Mouse (Mus musculus) stomach, embryonic 14.5 days (tissue): ENCODE results near the gene Slc25a23. TPM values are rescaled to one million over a fixed set of nuclear protein-coding genes. Genes with fewer than 3 reads are reported as not detected.

Experiments
- ATAC-seq: fragments of 200-750 bp; cut with Nextera tagmentation; 2 replicates; pipeline ENCODE4 v1.8.0; 2017; ENCODE audit warnings: low read depth, moderate TSS enrichment; ENCODE audit not compliant: insufficient number of reproducible peaks, insufficient read depth, low FRiP score
- H3K27ac ChIP-seq: fragments of 300-500 bp; sonication (generic); 2 replicates; pipeline ENCODE4 v1.5.1; 2014; ENCODE audit warnings: mild to moderate bottlenecking, low read length, moderate library complexity, mixed read lengths
- H3K27me3 ChIP-seq: fragments of 300-500 bp; sonication (generic); 2 replicates; pipeline ENCODE4 v1.6.1; 2014; ENCODE audit warnings: low read length, control low read depth, mixed read lengths; ENCODE audit not compliant: control insufficient read depth, insufficient read depth
- H3K36me3 ChIP-seq: fragments of 300-500 bp; sonication (generic); 2 replicates; pipeline ENCODE4 v1.6.1; 2014; ENCODE audit warnings: mild to moderate bottlenecking, control low read depth, low read length, moderate library complexity, mixed read lengths; ENCODE audit not compliant: control insufficient read depth, insufficient read depth
- H3K4me1 ChIP-seq: fragments of 300-500 bp; sonication (generic); 2 replicates; pipeline ENCODE4 v1.6.1; 2014; ENCODE audit warnings: low read length, control low read depth, mixed read lengths; ENCODE audit not compliant: control insufficient read depth, insufficient read depth
- H3K4me2 ChIP-seq: fragments of 300-500 bp; sonication (generic); replicated peaks from 2 replicates; pipeline ENCODE4 v1.6.1; 2014; ENCODE audit warnings: low read depth, low read length, control low read depth
- H3K4me3 ChIP-seq: fragments of 300-500 bp; sonication (generic); 2 replicates; pipeline ENCODE4 v1.5.1; 2014; ENCODE audit warnings: low read depth, low read length, control low read depth
- H3K9ac ChIP-seq: fragments of 300-500 bp; sonication (generic); replicated peaks from 2 replicates; pipeline ENCODE4 v1.6.1; 2014; ENCODE audit warnings: low read depth, mild to moderate bottlenecking, control low read depth, low read length, moderate library complexity, mixed read lengths
- H3K9me3 ChIP-seq: fragments of 300-500 bp; sonication (generic); 2 replicates; pipeline ENCODE4 v1.6.1; 2016; ENCODE audit warnings: low read depth, low read length, control low read depth; ENCODE audit not compliant: control insufficient read depth
- WGBS: fragments of 180-500 bp; shearing (Covaris S2); extraction: QIAGEN DNeasy Blood & Tissue Kit; methylation state at CpG from one replicate; pipeline ENCODE4 v1.1.7; 2014; 5-methylcytosine and 5-hydroxymethylcytosine counted together
- polyA plus RNA-seq: library from polyadenylated mRNA; unstranded; fragments of >200 nt; fragmentation: Nextera tagmentation; extraction: Ambion mirVana; gene quantifications from 2 replicates; pipeline ENCODE4 v1.2.1, GENCODE M21; 2014

Gene Slc25a23
- polyA plus RNA-seq, 1 experiment from 2014 or later, result 12.7 TPM

DNA sequence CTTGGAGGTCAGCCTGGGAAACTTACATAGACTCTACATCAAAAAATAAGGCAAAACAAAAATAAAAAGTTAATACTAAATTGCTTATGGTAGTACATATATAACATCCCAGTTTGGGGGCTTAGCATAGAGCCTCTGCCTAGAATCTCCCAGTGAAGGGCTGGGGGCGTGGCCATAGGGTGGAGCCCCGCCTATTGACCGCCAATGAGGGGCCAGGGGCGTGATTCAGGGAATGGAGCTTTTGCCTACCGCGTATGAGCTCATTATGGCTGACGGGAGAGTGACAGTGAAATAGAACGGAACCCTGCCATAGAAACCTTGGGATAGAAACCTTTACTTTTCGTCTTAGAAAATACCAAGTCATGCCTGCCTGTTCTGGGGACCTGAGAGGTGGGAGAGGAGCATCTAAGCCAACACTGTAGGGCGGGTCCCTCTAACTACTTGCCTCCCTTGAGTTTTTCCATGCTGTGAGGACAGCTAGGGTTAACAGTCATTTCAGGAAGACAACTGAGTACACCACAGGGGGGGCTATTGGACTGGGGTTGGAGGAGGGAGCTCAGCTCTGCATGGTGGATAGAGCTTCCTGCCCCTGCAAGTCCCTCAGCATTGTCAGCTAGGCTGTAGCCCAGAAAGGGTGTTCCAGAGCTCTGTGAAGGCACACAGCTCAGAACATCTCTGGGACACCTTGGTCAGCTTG lies 40.1 kb upstream of the Slc25a23 start:
- H3K4me1 ChIP-seq, result peaks cover 5% of the 10 kb centered on the region; the same call in 1 of the 2 replicates
- H3K9me3 ChIP-seq, result no peaks in the 10 kb centered on the region
- H3K4me3 ChIP-seq, result no peak overlapping the region
- no peaks in the 10 kb centered on the region for H3K27me3 ChIP-seq
- H3K4me2 ChIP-seq, result no peak overlapping the region
- H3K9ac ChIP-seq, result no peak overlapping the region
- no peaks in the 10 kb centered on the region for H3K36me3 ChIP-seq
- no peak overlapping the region for H3K27ac ChIP-seq
- 10% methylated on average over 10 of the region's 10 CpGs for WGBS
- no peak for ATAC-seq

DNA sequence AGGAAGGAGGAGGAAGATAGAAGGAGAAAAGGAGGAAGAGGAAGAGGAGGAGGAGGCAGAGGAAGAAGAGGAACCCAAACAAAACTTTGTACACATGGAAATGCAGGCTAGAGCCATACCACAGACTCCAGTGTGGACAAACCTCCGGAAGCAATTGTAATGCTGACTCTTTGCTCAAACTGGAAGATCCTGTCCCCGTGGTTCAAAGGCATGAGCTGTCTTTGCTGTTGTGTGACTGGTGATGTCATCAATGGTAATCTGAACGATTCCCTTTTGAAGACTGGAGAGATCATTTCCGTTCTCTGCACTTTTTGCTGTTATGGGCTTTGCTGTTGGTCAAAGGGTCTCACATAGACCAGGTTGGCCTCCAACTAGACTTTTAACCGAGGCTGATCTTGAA lies 38.7 kb upstream of the Slc25a23 start:
- 86% methylated on average over 5 of the region's 5 CpGs for WGBS
- no peaks in the 10 kb centered on the region for H3K4me1 ChIP-seq
- ATAC-seq, result no peak
- no peak overlapping the region for H3K4me3 ChIP-seq
- H3K36me3 ChIP-seq, result no peaks in the 10 kb centered on the region
- H3K9me3 ChIP-seq, result no peaks in the 10 kb centered on the region
- no peak overlapping the region for H3K9ac ChIP-seq
- H3K4me2 ChIP-seq, result no peak overlapping the region
- H3K27me3 ChIP-seq, result no peaks in the 10 kb centered on the region
- no peak overlapping the region for H3K27ac ChIP-seq

DNA sequence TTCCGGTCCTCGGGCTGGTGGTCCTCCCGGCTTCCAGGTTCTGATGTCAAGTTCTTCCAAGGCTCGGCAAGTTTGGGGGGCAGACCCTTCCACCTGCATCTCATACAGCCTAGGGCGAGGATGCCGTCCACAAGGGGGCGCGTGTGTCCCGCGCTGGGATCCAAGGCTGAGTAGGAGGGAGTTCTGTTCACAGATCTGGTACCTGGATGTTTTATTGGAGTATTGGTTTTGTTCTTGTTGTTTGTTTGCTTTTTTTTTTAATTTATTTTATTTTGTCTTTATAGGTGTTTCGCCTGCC lies 36.9 kb upstream of the Slc25a23 start:
- Histone ChIP-seq H3K4me2 (peak overlapping the region; percentile 42), H3K9me3 (no peaks in the 10 kb centered on the region), H3K27ac (no peak overlapping the region), H3K4me1 (no peaks in the 10 kb centered on the region), H3K9ac (no peak overlapping the region), H3K36me3 (no peaks in the 10 kb centered on the region), H3K27me3 (no peaks in the 10 kb centered on the region), H3K4me3 (peak overlapping the region; percentile 15; the same call in 1 of the 2 replicates)
- 1% methylated on average over 11 of the region's 11 CpGs for WGBS
- ATAC-seq, result peak; percentile 71; the same call in 1 of the 2 replicates

DNA sequence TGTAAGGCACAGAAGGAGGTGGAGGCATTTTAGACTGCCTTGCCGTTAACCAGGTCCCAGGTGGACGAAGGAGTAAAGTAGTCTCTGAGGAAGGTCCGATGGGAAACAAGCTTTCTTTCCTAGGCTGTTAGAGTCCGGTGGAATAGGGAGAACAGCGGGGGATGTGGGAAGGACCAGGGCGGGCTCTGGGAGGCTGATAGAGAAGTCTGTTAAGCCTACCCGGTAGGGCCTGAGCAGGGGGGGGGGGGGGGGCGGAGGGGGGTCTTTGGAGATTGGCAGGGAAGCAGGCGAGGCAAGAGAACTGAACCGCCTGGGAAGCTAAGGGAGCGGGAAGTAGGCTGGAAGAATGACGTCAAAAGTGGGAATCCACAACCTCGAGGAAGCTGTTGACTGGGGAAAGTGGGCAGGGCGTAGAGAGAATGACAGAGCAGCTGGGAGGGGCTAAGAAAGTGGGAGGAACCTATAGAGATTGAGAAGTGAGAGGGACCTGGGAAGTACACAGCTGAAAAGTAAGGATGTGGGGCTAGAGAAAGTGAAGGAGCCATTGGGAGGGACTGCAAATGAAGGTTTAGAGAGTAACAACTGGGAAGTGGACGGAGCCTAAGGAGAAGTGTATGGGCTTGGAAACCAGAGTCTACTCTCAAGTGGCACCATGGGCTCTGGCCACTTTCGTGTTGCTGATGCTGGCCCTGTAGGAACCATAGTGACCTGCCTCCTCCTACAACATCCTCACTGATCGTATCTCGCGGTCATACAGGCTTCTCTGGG lies 36.4 kb upstream of the Slc25a23 start:
- Histone ChIP-seq H3K4me2 (peak overlapping the region; percentile 42), H3K27ac (no peak overlapping the region), H3K27me3 (no peaks in the 10 kb centered on the region), H3K4me3 (peak overlapping the region; percentile 15), H3K9ac (no peak overlapping the region), H3K4me1 (no peaks in the 10 kb centered on the region), H3K9me3 (no peaks in the 10 kb centered on the region), H3K36me3 (no peaks in the 10 kb centered on the region)
- ATAC-seq, result peak; percentile 84
- WGBS, result 1% methylated on average over 18 of the region's 19 CpGs

DNA sequence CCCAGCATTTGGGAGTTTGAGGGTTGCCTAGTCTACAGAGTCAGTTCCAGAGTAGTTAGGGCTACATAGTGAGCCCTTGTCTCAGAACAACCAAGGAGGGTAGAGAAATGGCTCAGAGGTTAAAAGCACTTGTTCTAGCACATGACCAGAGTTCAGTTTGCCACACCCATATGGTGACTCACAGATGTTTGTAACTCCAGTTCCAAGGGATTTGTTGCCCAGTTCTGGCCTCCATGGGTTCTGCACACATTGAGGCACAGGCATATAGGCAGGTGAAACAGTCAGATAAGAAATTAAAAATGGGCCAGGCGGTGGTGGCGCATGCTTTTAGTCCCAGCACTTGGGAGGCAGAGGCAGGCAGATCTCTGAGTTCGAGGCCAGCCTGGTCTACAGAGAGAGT lies 34.6 kb upstream of the Slc25a23 start:
- Histone ChIP-seq H3K9me3 (no peaks in the 10 kb centered on the region), H3K9ac (no peak overlapping the region), H3K4me3 (no peak overlapping the region), H3K27me3 (no peaks in the 10 kb centered on the region), H3K27ac (no peak overlapping the region), H3K4me1 (no peaks in the 10 kb centered on the region), H3K4me2 (no peak overlapping the region), H3K36me3 (no peaks in the 10 kb centered on the region)
- WGBS, result 97% methylated on average over 3 of the region's 3 CpGs
- no peak for ATAC-seq

DNA sequence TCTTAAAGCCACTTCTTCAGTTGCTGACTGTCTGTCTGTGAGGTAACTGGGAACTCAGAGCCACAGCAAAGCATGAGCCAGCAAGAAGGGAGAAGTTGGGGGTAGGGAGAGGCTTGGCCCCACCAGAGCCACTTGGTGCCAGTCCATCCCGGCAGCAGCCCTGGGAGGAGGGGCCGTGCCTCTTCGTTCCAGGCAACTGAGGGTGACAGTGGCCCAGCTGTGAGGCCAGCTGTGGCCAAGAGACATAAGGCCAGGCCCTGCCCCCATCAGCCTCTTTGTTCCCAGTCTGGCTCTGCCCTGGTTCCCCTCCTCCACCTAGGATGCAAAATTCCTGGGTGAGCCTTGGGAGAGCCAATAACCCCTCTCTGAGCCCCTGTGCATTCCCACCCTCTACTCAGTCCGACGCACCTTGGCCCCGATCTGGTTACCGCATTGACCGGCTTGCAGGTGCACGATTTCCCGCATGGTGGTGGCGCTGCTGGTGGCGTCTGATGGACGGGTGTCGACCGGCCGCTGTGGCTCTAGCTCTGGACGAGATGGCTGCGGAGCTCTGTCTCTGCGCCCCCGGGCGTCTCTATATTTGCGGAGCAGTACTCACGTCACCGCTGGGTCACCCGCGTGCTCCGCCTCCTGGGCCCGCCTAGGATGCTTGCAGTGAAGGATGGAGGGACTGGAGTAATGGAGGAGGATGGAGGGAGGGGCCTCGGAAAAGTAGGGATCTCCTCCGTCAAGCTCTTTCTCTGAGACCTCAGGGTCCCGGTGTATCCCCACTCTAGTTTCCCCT lies 27.6 kb upstream of the Slc25a23 start, which contains the start of gene Tubb4a:
Gene Tubb4a, minus strand, starts transcription at position 734 of the 784 bp plus-strand sequence.
- Histone ChIP-seq H3K4me3 (peak within 1 kb of the TSS; percentile 33), H3K36me3 (no peaks in the 10 kb centered on the region), H3K27me3 (no peaks in the 10 kb centered on the region), H3K27ac (no peak within 1 kb of the TSS), H3K4me2 (peak within 1 kb of the TSS; percentile 55), H3K9ac (no peak within 1 kb of the TSS), H3K9me3 (no peaks in the 10 kb centered on the region), H3K4me1 (no peaks in the 10 kb centered on the region)
- peak; percentile 66 for ATAC-seq
- WGBS, result 1% methylated on average over 31 of the region's 31 CpGs

DNA sequence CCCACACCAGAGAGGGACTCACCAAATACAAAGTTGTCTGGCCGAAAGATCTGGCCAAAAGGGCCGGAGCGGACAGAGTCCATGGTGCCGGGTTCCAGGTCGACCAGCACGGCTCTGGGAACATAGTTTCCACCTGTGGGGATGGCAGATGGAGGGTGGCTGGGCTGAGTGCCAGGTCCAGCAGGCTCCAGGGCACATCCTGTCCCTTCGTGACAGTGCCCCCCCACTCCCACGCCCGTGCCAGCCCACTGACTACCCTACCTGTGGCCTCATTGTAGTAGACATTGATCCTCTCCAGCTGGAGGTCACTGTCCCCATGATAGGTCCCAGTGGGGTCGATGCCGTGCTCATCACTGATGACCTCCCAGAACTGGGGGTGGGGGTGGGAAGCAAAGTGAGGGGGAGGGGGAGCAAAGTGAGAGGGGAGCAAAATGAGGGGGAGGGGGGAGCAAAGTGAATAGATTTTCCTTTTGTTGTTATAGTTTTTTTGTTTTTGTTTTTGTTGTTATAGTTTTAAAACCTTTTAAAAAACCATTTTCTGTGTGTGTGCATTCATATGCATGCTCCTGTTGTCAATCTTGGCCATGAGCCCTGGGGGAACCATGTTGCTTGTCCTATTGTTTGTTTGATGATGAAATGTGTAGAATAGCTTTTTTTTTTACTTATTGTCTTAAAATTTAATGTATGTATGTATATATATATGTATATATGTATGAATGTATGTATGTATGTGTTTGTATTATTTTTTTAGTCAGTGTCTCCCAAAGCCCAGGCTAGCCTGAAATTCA lies 26.5 kb upstream of the Slc25a23 start:
- H3K27me3 ChIP-seq, result no peaks in the 10 kb centered on the region
- H3K27ac ChIP-seq, result no peak overlapping the region
- no peaks in the 10 kb centered on the region for H3K4me1 ChIP-seq
- no peaks in the 10 kb centered on the region for H3K36me3 ChIP-seq
- no peak overlapping the region for H3K9ac ChIP-seq
- no peaks in the 10 kb centered on the region for H3K9me3 ChIP-seq
- no peak overlapping the region for H3K4me2 ChIP-seq
- no peak for ATAC-seq
- H3K4me3 ChIP-seq, result no peak overlapping the region
- 83% methylated on average over 11 of the region's 11 CpGs for WGBS

DNA sequence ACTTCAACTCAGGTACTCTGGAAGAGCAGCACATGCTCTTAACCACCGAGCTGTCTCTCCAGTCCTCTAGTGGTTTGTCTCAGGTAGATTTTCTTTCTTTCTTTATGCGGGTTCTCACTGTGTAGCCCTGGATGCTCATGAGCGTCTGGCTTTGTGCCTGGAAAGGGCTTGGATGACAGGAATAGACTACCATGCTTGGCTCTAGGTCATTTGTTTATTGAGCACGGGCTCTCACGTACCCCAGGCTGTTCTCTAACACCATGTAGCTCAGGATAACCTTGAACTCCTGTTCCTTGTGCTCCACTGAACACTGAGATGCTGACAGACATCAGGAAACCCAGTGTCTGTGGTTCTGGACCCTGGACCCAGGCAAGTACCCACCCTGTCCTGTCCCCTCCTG lies 22.8 kb upstream of the Slc25a23 start:
- 83% methylated on average over 5 of the region's 5 CpGs for WGBS
- no peaks in the 10 kb centered on the region for H3K36me3 ChIP-seq
- no peak for ATAC-seq
- H3K27me3 ChIP-seq, result no peaks in the 10 kb centered on the region
- no peak overlapping the region for H3K27ac ChIP-seq
- H3K9ac ChIP-seq, result no peak overlapping the region
- no peak overlapping the region for H3K4me3 ChIP-seq
- H3K4me1 ChIP-seq, result 0 out of 2 replicates have a peak, but pooled peaks cover 8% of the 10 kb centered on the region
- H3K9me3 ChIP-seq, result no peaks in the 10 kb centered on the region
- no peak overlapping the region for H3K4me2 ChIP-seq
